Mouse (Mus musculus): Measurements from ENCODE around the gene Olfr820. TPM values are rescaled to one million over a fixed set of nuclear protein-coding genes. Genes with fewer than 3 reads are reported as not detected.
"Not testable (repeated sequence)": the region's sequence is repeated elsewhere in the genome, so short reads cannot be mapped to it uniquely, and the experiment has no call there.

The Olfr820 gene
- total RNA-seq (2021), result not detected in 2 replicates
- long read RNA-seq, experiment 1, result 0 reads
- long read RNA-seq, experiment 2, result 0 reads

DNA sequence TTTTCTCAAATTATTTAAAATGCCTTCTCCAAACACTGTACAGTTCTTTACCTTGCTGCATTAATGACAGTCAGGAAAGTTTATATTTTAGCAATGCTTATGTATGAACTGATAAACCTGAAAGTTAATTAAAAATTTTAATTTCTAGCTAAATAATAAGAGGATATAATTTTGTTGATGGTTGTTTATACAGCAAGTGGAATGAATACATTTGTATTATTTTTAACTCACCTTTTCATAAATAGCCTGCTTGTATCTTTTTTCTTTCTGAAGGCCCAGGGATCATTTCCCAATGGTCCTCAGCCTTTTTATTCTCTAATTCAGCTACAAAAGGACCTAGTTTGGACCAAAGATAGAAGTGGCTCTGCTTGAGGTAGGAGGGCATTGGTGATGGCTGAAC, at the start of gene Olfr820:
Olfr820 (plus strand) TSS at position 301 of the 400 bp plus-strand sequence.
- DNase-seq, result no peak

DNA sequence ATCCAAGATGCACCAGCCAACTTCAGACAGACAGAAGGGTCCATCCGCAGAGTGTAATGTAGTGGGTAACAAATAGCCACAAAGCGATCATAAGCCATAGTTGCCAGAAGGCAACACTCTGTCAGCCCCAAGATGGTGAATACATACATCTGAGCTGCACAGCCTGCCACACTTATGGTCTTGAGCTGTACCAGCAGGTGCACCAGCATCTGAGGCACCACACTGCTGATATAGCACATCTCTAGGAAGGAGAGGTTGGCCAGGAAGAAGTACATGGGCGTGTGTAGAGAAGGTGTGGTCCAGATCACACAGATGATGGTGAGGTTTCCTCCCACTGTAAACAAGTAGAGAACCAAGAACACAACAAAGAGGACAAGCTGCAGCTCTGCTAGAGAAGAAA, 46.2 kb upstream of the Olfr820 start:
- not testable (repeated sequence) for DNase-seq

DNA sequence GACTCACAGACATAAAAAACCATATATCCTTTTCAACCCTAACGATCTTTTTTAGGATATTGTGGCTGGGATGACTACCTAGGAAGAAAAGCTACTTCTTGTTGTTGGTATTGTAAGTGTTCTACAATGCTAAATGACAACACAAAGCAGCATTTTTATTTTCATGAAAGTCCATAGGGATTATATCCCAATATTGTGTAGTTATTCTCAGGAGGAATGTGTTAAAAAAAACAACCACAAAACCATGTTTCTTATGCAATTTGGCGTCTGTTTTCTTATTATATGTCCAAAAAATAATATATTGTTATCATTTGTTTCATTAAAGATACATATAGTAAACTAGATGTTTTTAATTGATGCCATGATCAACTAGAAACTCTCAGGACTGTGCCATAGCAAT, 45.3 kb upstream of the Olfr820 start, which contains the start of gene Olfr819:
Olfr819 (minus strand) TSS at position 101 of the 400 bp plus-strand sequence.
- DNase-seq, result not testable (repeated sequence)

DNA sequence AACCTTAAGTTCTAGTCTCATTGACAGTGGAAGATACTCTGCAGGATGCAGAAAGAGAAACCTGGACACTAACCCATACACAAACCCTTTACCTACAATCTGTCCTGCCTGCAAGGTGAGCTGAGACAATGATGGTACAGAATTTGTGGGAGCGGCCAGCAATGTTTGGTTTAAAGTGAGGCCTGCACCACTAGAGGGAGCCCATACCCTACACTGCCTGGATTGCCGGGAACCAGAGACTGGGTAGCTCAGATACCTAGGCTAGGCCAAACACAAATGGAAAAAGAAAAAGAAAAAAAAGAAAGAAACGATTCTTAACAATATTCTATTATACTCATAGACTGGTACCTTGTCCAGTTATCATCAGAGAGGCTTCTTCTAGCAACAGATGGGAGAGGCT, 39.4 kb upstream of the Olfr820 start:
- not testable (repeated sequence) for DNase-seq

DNA sequence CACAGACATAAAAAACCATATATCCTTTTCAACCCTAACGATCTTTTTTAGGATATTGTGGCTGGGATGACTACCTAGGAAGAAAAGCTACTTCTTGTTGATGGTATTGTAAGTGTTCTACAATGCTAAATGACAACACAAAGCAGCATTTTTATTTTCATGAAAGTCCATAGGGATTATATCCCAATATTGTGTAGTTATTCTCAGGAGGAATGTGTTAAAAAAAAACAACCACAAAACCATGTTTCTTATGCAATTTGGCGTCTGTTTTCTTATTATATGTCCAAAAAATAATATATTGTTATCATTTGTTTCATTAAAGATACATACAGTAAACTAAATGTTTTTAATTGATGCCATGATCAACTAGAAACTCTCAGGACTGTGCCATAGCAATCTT, 36.4 kb upstream of the Olfr820 start, which contains the start of gene Olfr247:
Olfr247 (minus strand) TSS at position 101 of the 400 bp plus-strand sequence.
- DNase-seq, result not testable (repeated sequence)

DNA sequence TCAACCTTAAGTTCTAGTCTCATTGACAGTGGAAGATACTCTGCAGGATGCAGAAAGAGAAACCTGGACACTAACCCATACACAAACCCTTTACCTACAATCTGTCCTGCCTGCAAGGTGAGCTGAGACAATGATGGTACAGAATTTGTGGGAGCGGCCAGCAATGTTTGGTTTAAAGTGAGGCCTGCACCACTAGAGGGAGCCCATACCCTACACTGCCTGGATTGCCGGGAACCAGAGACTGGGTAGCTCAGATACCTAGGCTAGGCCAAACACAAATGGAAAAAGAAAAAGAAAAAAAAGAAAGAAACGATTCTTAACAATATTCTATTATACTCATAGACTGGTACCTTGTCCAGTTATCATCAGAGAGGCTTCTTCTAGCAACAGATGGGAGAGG, 30.6 kb upstream of the Olfr820 start:
- not testable (repeated sequence) for DNase-seq

DNA sequence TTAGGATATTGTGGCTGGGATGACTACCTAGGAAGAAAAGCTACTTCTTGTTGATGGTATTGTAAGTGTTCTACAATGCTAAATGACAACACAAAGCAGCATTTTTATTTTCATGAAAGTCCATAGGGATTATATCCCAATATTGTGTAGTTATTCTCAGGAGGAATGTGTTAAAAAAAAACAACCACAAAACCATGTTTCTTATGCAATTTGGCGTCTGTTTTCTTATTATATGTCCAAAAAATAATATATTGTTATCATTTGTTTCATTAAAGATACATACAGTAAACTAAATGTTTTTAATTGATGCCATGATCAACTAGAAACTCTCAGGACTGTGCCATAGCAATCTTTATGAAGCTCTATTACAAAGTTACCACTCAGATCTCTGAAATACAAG, 27.5 kb upstream of the Olfr820 start, which contains the start of gene Gm10310:
Gm10310 (minus strand) TSS at position 101 of the 400 bp plus-strand sequence.
- not testable (repeated sequence) for DNase-seq

DNA sequence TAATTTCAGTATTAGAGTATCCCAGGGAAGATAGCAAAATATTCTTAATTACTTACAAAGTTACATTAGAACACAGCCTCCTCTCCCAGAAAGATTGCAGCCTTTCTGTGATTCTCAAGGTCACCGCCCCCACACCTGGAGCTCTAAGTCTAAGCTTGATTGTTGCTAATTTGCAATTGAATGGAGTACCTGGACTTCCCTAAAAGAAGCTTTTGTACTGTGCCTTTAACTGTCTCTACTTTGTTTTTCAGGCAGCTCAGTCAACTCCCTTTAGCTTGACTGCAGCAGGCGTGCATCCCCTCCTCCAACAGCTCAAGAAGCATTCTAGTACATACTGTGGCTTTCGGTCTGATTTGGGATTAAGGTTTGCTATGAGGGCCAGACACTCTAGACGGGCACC, 8.3 kb upstream of the Olfr820 start:
- DNase-seq, result not testable (repeated sequence)

DNA sequence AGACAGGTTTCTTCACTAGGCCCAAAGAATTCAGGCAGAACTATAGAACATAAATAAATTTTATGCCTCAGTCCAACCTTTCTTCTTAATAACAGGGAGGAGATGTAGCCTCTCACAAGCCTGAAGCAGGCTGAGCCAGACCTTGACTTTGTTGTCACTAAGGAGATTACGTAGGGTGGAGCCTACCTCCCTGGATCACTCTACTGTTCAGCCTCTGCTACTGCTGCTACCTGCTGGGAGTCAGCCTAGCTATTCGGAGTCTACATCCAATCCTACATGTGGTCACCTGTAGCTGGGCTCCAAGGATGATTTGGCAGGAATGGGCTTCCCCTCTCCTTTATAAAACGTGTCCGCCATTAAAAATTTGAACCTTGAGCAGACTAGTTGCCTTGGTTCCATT, 7.1 kb upstream of the Olfr820 start:
- not testable (repeated sequence) for DNase-seq

DNA sequence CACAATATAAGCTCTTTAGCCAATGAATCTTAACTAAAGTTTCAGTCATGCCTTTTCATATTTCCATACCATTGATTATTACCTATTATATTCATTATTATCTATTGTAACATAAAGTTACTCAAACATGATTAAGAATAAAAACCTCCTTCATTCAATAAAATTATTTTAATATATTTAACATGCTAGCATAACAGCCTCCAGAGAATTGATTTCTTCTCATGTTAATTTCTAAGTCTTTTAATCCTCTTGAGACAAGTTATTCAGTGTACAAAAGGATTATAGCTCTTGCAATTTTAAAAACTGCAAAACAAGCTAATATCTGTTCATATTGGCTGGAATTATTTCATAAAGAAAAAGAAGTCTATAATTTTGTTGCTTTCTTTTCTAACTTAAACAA, 17.6 kb downstream of the Olfr820 start, which contains the start of gene Olfr821:
Olfr821 (plus strand) TSS at position 301 of the 400 bp plus-strand sequence.
- no peak for DNase-seq

DNA sequence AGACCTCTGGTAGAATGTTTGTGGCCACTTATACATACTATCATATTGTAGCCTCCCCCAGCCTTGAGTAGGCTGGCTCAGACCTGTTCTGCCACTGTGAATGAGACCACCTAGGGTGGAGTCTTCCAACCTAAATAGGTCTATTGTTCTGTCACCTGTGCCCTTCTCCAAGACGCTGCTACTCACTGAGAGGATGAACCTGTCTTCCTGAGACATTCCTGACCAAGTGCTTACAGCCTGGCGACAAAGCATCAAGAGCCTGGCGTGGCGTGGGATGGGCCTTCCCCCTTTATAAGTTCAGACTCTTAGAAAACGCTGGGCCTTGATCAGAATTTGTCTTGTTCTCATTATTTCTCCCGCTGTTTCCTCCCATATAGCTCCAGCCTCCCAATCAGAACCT, 24.7 kb downstream of the Olfr820 start:
- no peak for DNase-seq

Other genes starting within 250 kb of the Olfr820 start
- not detected in 2 replicates for gene Olfr808, start 247.1 kb upstream of the Olfr820 start, total RNA-seq (2021)
- not detected in 2 replicates for gene Olfr809, start 238.0 kb upstream of the Olfr820 start, total RNA-seq (2021)
- not detected in 2 replicates for gene Olfr810, start 217.7 kb upstream of the Olfr820 start, total RNA-seq (2021)
- gene Olfr811, start 208.2 kb upstream of the Olfr820 start, total RNA-seq (2021), result not detected in 2 replicates
- gene Olfr812, start 166.5 kb upstream of the Olfr820 start, total RNA-seq (2021), result not detected in 2 replicates
- not detected in 2 replicates for gene Olfr813, start 157.3 kb upstream of the Olfr820 start, total RNA-seq (2021)
- not detected in 2 replicates for gene Olfr814, start 132.8 kb upstream of the Olfr820 start, total RNA-seq (2021)
- gene Olfr815, start 106.8 kb upstream of the Olfr820 start, total RNA-seq (2021), result not detected in 2 replicates
- not detected in 2 replicates for gene Olfr816, start 97.0 kb upstream of the Olfr820 start, total RNA-seq (2021)
- gene Olfr818, start 63.5 kb upstream of the Olfr820 start, total RNA-seq (2021), result not detected in 2 replicates
- not detected in 2 replicates for gene Olfr819, start 45.4 kb upstream of the Olfr820 start, total RNA-seq (2021)
- not detected in 2 replicates for gene Olfr247, start 36.5 kb upstream of the Olfr820 start, total RNA-seq (2021)
- gene Gm10310, start 27.6 kb upstream of the Olfr820 start, total RNA-seq (2021), result not detected in 2 replicates
- not detected in 2 replicates for gene Olfr821, start 17.7 kb downstream of the Olfr820 start, total RNA-seq (2021)
- gene Olfr822, start 58.6 kb downstream of the Olfr820 start, total RNA-seq (2021), result not detected in 2 replicates
- not detected in 2 replicates for gene Olfr823, start 102.8 kb downstream of the Olfr820 start, total RNA-seq (2021)
- not detected in 2 replicates for gene Olfr824, start 117.4 kb downstream of the Olfr820 start, total RNA-seq (2021)
- gene Olfr825, start 154.1 kb downstream of the Olfr820 start, total RNA-seq (2021), result not detected in 2 replicates
- gene Olfr826, start 171.6 kb downstream of the Olfr820 start, total RNA-seq (2021), result not detected in 2 replicates
- gene Olfr827, start 201.8 kb downstream of the Olfr820 start, total RNA-seq (2021), result not detected in 2 replicates

Data from adrenal gland, postnatal 14 days (tissue).